Mouse (Mus musculus) ovary, postnatal 10 days (tissue): ENCODE results near the gene Loxl3.

Experiments
- DNase-seq: peaks from one replicate; pipeline ENCODE4 v3.0.0; 2022; ENCODE audit warnings: low spot score

Gene Loxl3

DNA sequence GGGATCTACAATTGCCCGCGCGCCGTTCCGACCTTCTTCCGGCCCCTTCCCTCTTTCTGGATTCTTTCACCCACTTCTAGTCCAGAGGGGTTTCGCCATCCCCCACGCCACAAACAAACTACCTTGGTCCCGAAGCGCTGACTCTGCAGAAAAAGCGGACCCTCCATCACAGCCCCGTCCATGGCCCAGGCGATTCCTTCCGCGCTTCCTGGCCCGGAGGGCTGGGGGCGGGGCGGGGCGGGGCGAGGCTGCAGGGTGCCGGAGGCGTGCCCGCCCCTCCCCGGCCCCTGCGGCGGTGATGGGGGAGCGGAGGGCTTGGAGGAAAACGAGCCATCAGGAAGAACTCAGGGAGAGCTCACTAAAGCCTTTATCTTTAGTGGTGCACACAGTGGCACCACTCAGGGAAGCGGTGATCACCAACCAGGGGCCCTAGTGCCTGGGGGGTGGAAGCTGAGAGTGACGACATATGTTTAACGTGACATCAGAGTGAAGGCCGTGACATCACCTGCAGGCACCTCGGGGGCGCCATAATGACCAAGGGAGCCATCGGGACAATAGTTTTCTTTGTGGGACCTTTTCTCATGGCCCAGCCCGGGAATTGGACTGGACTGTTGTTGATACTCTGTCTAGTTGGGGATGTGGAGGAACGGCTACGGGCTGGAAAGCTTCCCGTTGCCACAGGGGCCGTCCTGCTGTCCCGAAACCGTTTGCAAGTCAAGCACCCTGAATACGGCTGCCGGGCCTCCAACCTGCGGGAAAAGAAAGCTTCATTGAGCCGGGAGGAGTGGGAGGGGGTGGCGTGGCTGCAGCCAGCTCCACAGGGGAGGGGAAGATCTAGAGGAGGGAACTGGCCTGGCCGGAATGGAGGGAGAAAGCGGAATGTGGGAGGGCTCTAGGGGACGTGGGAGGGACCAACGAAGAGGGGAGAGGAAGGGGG lies at the start of gene Loxl3, which contains the start of gene Dok1:
Gene Loxl3, plus strand, starts transcription at position 925 of the 937 bp plus-strand sequence.
Gene Dok1, minus strand, starts transcription at position 223 of the 937 bp plus-strand sequence.
- peak; percentile 52 for DNase-seq

- no peak for DNase-seq
Measured at GRCm38 (mm10) chr6:82987411-82987971, 46.5 kb upstream of the Loxl3 start.

DNA sequence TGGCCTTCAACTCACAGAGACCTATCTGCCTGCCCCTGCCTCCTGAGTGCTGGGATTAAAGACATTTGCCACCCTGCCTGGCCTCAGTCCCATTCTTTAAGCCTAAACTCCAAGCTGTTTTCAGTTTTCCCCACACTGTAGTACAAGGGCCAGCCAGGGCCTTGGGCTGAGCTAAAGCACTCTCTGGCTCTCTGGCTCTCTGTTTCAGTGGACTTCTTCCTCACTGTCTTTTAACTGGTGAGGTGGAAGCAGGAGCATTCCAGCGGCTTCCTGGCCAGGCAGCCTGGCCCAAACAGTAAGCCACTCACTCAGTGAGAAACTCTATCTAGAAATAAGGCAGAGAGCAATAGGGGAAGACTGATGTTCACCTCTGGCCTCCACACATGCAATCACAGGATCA lies 40.3 kb upstream of the Loxl3 start:
- no peak for DNase-seq

- no peak for DNase-seq
Measured at GRCm38 (mm10) chr6:82994372-82994771, 39.6 kb upstream of the Loxl3 start.

DNA sequence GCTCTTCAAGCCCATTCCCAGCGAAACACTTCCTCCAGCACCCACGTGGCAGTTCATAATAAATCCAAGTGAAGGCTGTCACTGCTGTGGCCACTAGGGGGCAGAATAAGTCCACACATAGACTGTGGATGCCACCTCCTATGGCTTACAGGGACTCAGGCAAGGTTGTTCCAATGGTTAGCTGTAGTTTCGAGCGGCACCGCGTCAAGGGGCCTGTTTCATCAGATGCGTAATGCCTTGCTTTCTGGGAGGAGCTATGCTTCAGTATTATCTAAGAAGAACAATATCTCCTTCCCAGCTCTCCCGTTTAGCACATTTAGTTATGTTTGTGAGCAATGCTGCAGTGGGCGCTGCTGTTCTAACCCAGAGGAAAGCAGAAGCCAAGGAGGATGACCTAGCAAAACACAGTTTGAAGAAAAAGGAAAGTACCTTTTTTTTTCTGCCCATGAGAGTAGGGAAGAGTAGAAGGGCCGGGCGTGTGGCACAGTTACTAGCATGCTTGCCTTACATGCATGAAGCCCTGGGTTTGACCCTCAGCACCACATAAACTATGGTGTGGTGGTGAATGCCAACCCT lies 37.1 kb upstream of the Loxl3 start:
- peak; percentile 67 for DNase-seq

DNA sequence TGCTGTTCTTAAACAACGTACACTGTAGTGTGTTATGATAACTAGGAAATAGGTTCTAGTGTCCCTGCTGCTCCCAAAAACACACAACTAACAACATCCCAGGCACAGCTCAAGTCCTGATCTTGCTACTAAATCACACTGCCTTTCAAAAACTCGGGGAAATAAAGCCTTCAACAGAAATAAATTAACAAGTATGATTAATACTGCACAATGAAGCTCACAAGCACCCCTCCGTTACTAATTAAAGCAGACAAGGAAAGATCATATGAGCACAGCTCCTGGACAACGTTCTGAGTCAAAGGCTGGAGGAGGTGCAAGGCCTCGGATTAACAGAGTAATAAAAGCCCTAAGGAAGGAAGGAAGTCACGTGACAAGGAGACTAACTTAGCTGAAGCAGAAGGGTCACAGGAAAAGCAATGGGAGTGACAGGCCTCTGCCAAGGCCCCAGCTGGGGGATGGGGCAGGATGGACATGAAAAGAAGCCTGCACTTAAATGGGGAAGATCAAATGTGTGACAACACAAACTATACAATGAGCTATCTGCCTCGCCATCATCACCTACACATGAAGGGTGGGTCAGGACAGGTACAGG lies 36.4 kb upstream of the Loxl3 start:
- no peak for DNase-seq

GRCm38 (mm10) chr6:82998326-82998725 lies 35.6 kb upstream of the Loxl3 start:
- DNase-seq: no peak

DNA sequence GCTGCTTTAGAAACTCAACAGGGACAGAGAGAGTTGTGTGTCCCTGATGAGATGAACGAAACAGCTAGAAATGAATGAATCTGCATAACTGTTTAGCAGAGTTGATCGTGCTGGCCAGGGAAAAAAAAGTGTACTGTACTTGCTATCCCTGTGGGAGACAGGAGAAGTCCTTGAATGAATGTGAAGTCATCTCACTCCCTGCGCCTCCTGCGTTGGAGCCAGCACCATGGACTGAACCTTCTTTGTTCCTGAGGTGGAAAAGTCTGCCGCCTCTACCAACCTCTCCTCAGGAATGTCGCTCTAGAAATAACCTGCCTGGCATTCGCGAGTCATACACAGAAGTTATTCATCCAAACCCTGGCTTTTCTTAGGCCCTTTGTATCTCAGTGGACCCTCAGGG lies 34.0 kb upstream of the Loxl3 start:
- no peak for DNase-seq

DNA sequence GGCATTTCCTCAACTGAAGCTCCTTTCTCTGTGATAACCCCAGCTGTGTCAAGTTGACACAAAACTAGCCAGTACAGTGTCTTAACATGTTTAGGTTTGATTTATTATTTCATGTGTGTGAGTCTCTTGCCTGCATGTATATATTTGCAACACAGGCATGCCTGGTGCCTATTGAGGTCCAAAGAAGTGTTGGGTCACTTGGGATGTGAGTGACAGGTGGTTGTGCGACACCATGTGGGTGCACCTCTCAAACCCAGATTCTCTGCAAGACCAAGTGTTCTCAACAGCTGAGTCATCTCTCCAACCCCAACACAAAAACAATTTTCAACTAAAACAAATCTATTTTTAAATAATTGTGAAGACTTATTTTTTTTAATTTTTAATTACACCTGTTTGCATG lies 30.9 kb upstream of the Loxl3 start:
- DNase-seq: no peak

DNA sequence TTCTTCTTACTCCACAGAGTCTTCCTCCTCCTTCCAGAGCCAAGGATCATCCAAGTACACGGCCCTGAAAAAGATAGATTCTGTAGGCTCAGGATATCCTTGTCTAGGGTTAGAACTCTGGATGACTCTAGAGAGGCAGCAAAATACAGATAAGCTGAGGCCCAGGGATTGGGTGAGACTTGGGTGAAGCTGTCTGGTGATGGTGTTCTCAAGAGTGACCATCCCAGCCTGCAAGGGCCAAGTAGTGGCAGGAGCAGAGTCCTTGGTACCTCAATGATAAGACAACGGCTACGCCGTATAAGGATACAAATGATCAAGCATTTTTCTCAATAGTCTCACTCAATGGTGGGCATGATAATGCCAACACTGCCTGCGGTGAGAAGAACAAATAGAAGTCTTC lies 30.1 kb upstream of the Loxl3 start:
- DNase-seq: no peak

DNA sequence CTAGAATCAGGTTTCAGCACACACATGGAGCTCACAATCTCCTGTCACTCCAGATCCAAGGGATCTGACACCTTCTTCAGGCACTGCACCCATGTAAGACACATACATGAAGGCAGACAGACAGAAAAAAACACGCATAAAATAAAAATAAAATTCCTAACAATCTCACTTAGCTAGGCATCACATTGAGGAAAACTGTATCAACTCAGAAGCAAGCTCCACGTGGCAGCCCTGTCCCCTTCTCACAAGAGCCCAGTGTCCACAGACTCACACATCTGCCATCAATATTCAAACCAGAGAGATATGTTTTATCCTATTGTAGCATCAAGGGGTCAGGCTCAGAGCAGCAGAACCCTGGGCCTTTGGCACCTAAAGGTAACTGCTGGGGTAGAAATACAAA lies 29.7 kb upstream of the Loxl3 start:
- no peak for DNase-seq

DNA sequence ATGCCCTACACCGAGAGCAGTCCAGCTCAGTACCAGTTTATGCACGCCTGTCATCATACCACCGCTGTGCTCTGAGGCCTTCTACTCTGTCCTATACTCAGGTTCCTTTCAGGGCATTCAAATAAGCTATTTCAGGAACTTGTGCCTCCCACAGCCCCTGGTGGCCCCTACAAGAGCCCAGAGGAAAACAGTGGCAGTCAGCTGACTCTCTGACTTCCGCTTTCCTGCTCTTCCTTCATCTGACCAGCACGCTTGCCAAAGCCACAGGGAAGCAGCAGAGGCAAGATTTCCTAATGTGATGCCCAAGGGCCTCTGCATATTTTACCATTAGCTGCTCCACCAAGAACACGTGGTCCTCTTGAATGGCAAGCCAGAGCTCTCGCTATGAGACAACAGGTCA lies 29.1 kb upstream of the Loxl3 start:
- DNase-seq: no peak

- no peak for DNase-seq
Measured at GRCm38 (mm10) chr6:83005444-83006011, 28.4 kb upstream of the Loxl3 start.

DNA sequence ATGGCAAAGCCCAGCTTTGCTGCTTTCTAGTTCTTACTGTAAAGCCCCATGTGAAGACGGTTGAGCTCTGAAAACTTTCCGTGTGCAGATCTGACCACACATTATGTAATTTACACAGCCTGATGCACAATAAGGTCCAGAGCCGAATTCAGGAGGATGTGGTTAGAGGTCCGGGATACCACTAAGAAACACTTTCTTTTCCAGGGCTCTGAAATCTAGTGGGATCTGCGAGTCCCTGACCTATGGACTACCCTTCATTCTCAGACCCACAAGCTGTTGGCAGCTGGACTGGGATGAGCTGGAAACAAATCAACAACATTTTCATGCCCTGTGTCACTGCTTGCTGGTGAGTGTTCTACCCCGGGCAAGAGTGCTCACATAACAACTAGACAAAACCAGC lies 27.9 kb upstream of the Loxl3 start:
- DNase-seq: no peak

DNA sequence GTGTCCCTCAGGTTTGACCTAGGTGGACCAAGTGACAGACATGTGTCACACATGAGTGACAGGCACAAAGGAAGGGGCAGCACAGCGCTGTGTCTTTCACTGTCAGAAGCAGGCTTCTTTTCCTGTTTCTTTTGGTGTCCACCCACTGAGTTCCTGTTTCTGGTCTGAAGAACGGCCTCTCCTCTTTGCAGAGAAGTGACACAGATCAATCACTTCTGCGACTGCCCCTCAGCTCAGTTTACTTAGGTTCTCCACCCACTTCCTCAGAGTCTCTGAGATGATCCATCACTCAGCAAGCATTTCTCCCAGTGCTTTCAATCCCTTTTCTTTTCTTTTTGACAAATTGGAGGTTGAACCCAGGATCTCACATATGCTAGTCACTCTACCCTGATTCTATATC lies 25.3 kb upstream of the Loxl3 start:
- DNase-seq: no peak

GRCm38 (mm10) chr6:83010010-83010409 lies 24.0 kb upstream of the Loxl3 start:
- no peak for DNase-seq

DNA sequence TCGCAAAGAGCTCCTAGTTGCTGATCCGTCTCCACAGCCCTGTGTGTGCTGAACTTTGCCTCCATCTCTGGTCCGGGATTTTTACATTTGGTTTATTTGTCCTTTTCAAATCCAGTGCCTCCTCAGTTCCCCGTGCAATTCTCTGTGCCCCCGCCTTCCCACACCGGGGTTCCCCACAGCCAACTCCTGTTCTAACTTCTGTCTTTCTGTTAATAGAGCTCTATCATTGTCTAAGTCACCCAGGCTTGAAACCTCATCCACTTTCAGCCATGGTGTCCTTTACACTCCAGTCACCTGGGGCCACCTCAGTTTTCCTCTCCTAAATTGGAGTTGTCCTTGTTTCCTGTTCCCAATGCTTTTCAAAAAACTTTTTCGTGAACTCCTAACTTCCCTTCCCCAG lies 22.7 kb upstream of the Loxl3 start:
- DNase-seq: no peak

GRCm38 (mm10) chr6:83011756-83012155 lies 22.2 kb upstream of the Loxl3 start:
- no peak for DNase-seq

DNA sequence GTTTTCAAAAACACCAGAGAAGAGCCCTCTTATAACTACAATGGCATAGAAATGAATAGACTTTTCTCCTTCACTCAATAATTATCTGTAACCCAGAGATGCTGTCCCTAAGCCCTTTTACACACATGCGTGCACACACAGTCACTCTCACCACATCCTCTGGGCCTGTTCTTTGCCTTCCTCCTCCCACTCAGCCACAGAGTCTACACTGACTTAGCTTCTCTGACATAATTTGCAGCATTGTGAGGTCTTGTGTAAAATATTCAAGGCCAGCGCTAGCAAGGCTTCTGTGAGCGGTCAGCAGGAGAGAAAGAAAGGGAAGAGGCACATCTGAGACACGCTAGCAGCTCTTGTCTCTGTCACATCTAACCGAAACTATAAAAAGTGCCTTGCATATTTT lies 20.5 kb upstream of the Loxl3 start:
- DNase-seq: no peak

GRCm38 (mm10) chr6:83014482-83015466 lies 19.2 kb upstream of the Loxl3 start:
- DNase-seq: no peak

- no peak for DNase-seq
Measured at GRCm38 (mm10) chr6:83015749-83016148, 18.2 kb upstream of the Loxl3 start.
